Mouse (Mus musculus): Measurements from ENCODE around the gene Casc4. TPM values are rescaled to one million over a fixed set of nuclear protein-coding genes. Genes with fewer than 3 reads are reported as not detected.
"Not testable (repeated sequence)": the region's sequence is repeated elsewhere in the genome, so short reads cannot be mapped to it uniquely, and the experiment has no call there.

Casc4 gene
- polyA plus RNA-seq, 1 experiment from 2014 or later, result 46.5 TPM

DNA sequence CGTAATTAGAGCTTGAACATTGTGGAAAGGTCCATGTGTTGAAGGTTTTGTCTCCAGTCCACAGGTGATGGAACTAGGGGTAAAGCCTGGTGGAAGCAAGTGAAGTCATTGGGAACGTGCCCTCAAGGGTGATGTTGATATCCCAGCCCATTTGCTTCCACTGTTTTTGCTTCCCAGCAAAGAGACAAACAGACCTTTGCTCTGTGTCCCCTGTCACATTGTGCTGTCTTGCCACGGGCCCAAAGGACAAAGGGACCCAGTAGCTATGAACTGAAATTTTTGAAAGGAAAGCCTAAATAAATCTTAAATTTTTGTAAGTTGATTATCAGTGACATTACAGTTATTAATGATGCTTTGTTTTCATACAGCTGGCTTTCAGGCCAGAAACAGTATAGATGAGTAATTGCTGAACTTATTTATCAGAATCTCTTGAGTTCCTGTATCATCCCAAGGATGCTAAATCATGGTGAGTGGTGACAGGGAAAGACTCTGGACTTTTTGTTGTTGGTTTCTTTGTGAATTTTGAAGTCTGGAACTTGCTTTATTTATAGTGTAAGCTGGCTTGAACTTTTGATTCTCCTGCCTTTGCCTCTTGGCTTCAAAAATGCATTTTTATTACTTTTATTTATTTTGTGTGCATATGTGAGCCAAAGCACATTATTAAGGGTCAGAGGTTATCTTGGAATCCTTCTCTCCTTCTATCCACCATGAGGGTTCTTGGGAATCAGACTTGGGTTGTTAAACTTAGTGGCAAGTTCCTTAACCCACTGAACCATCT, 22.1 kb downstream of the Casc4 start:
- Histone ChIP-seq H3K36me3 (ENCODE audit: control insufficient read depth, insufficient read depth, low read length) (no peaks in the 10 kb centered on the region), H3K4me3 (ENCODE audit: low read depth, low read length) (no peak overlapping the region), H3K4me1 (ENCODE audit: control insufficient read depth, insufficient read depth, low read length) (no peaks in the 10 kb centered on the region), H3K9ac (replicated peaks; ENCODE audit: low read depth, low read length) (no peak overlapping the region), H3K4me2 (ENCODE audit: low read depth, low read length) (no peak overlapping the region), H3K9me3 (ENCODE audit: control insufficient read depth, low read length) (no peaks in the 10 kb centered on the region), H3K27ac (ENCODE audit: low read depth, low read length) (no peak overlapping the region), H3K27me3 (ENCODE audit: control insufficient read depth, insufficient read depth, low read length) (no peaks in the 10 kb centered on the region)
- no peak for ATAC-seq (ENCODE audit: low read depth)
- 94% methylated on average over 3 of the region's 3 CpGs for WGBS

DNA sequence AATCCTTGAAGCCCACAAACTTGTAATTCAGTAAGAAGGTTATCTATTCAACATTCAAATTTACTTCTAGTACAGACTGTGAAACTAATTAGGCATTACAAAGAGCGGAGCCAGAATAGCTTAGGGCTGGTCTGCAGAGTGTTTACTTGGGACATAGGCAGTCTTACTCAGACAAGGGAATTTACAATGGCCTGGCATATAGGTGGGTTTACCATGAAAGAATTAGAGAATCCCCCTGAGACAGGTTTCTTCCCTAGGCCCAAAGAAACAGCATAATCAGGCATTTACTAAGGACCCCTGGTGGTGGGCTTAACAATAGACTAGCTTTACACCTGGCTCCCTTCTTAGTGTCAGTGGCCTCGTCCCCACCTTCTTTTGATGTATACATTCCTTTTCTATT, 28.5 kb downstream of the Casc4 start:
- no peaks in the 10 kb centered on the region for H3K9me3 ChIP-seq (ENCODE audit: control insufficient read depth, low read length)
- no peaks in the 10 kb centered on the region for H3K4me1 ChIP-seq (ENCODE audit: control insufficient read depth, insufficient read depth, low read length)
- H3K36me3 ChIP-seq (ENCODE audit: control insufficient read depth, insufficient read depth, low read length), result no peaks in the 10 kb centered on the region
- H3K9ac ChIP-seq (replicated peaks; ENCODE audit: low read depth, low read length), result no peak overlapping the region
- 78% methylated on average over 2 of the region's 2 CpGs for WGBS
- no peak overlapping the region for H3K4me3 ChIP-seq (ENCODE audit: low read depth, low read length)
- no peaks in the 10 kb centered on the region for H3K27me3 ChIP-seq (ENCODE audit: control insufficient read depth, insufficient read depth, low read length)
- ATAC-seq (ENCODE audit: low read depth), result no peak
- no peak overlapping the region for H3K4me2 ChIP-seq (ENCODE audit: low read depth, low read length)
- H3K27ac ChIP-seq (ENCODE audit: low read depth, low read length), result no peak overlapping the region

DNA sequence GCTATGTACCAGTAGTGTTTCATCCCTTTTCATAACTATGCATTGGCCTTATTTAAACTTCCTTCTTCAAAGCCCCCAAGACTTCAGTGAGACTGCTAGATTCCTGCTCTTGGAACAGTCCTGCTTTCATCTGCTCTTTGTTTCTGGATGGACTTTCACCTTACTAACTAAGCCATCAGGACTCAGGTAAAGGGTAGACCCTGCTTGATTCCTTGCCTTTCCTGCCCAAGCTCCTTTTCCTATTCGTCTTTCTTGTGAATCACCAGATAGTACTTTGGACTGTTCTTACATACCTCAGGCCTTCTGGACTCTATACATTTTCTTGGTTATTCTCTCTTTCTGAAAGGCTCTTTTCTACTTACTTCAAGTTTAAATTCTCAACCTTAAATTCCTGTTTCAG, 30.1 kb downstream of the Casc4 start:
- Histone ChIP-seq H3K4me1 (ENCODE audit: control insufficient read depth, insufficient read depth, low read length) (no peaks in the 10 kb centered on the region), H3K27ac (ENCODE audit: low read depth, low read length) (no peak overlapping the region), H3K9me3 (ENCODE audit: control insufficient read depth, low read length) (no peaks in the 10 kb centered on the region), H3K9ac (replicated peaks; ENCODE audit: low read depth, low read length) (no peak overlapping the region), H3K4me2 (ENCODE audit: low read depth, low read length) (no peak overlapping the region), H3K36me3 (ENCODE audit: control insufficient read depth, insufficient read depth, low read length) (0 out of 2 replicates have a peak, but pooled peaks cover 2% of the 10 kb centered on the region), H3K4me3 (ENCODE audit: low read depth, low read length) (no peak overlapping the region), H3K27me3 (ENCODE audit: control insufficient read depth, insufficient read depth, low read length) (no peaks in the 10 kb centered on the region)
- ATAC-seq (ENCODE audit: low read depth), result no peak
- 94% methylated on average over 1 of the region's 1 CpGs for WGBS

DNA sequence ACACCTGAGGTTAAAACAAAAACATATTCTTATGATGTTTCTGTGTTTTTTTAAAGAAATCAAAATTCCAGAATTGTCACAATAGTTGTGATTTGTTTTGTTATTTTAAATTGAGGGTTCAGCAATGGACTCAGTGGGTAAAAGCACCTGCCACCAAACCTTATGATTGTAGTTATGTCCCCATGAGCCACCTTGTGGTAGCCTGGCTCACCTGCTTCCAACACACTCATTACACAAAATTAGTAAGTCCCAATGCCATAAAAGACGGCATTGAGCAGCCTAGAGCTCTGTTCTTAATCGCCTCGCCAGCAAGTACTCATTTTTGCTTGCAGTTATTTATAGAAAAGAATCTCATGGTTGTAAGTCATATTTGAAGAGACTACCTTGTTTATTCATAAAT, 43.2 kb downstream of the Casc4 start:
- ATAC-seq (ENCODE audit: low read depth), result no peak
- Histone ChIP-seq H3K9ac (replicated peaks; ENCODE audit: low read depth, low read length) (no peak overlapping the region), H3K27me3 (ENCODE audit: control insufficient read depth, insufficient read depth, low read length) (no peaks in the 10 kb centered on the region), H3K4me2 (ENCODE audit: low read depth, low read length) (no peak overlapping the region), H3K4me3 (ENCODE audit: low read depth, low read length) (no peak overlapping the region), H3K9me3 (ENCODE audit: control insufficient read depth, low read length) (no peaks in the 10 kb centered on the region), H3K4me1 (ENCODE audit: control insufficient read depth, insufficient read depth, low read length) (no peaks in the 10 kb centered on the region), H3K36me3 (ENCODE audit: control insufficient read depth, insufficient read depth, low read length) (peaks cover 19% of the 10 kb centered on the region), H3K27ac (ENCODE audit: low read depth, low read length) (no peak overlapping the region)
- WGBS, result 89% methylated on average over 3 of the region's 3 CpGs

DNA sequence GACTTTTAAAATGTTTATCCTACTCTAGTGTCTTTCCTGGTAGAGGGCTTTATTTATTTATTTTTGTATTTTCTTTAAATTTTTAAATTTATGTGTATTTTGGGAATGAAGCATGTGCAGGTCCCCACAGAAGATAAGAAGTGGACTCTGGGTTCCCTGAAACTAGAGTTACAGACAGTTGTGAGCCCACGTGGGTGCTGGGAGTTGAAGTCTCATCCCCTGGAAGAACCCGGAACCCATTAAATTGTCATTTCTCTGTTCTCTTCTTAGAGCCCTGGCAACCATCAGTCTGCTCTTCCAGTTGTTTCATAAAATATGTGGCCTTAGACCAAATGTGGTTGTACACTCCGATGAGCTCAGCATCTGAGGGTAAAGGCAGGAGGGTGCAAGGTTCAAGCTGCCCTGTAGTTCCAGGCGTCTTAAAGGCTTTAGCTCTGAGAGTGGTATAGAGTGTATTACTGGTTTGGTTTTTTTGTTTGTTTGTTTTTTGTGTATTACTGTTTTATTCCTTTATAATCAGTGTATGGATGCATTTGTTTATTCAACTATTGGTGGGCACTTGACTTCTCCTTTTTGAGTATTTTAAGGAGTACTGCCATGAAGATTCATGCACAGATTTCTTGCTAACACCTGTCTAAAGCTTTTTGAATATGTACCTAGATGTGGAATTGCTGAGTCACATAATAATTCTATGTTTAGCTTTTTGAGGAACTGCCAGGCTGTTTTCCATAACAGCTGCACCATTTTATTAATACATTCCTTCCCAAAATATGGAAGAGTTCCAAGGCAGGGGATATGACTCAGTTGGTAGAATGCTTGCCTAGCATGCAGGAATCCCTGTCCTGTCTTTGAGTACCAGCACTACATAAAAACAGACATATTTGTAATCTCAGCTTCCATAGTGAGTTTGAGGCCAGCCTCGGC, 49.5 kb downstream of the Casc4 start:
- Histone ChIP-seq H3K4me3 (ENCODE audit: low read depth, low read length) (no peak overlapping the region), H3K27ac (ENCODE audit: low read depth, low read length) (no peak overlapping the region), H3K9me3 (ENCODE audit: control insufficient read depth, low read length) (no peaks in the 10 kb centered on the region), H3K4me1 (ENCODE audit: control insufficient read depth, insufficient read depth, low read length) (no peaks in the 10 kb centered on the region), H3K4me2 (ENCODE audit: low read depth, low read length) (no peak overlapping the region), H3K9ac (replicated peaks; ENCODE audit: low read depth, low read length) (no peak overlapping the region), H3K27me3 (ENCODE audit: control insufficient read depth, insufficient read depth, low read length) (no peaks in the 10 kb centered on the region), H3K36me3 (ENCODE audit: control insufficient read depth, insufficient read depth, low read length) (peaks cover 3% of the 10 kb centered on the region)
- 96% methylated on average over 5 of the region's 5 CpGs for WGBS
- no peak for ATAC-seq (ENCODE audit: low read depth)

DNA sequence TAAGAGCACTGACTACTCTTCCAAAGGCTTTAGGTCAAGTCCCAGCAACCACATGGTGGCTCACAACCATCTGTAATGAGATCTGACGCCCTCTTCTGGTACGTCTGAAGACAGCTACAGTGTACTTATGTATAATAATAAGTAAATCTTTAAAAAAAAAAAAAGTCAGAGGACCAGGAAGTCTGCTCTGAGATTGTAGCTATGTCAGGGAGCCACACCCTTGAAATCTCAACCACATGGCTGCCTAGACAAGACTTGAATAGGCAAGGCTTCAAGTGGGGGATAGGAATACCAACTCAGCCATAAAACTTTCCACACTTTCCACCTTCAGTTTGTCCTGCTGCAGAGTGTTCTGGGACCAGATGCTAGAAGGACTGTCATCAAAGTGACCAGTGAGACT, 70.9 kb downstream of the Casc4 start:
- H3K4me1 ChIP-seq (ENCODE audit: control insufficient read depth, insufficient read depth, low read length); H3K36me3 ChIP-seq (ENCODE audit: control insufficient read depth, insufficient read depth, low read length); H3K27me3 ChIP-seq (ENCODE audit: control insufficient read depth, insufficient read depth, low read length); H3K9me3 ChIP-seq (ENCODE audit: control insufficient read depth, low read length); H3K9ac ChIP-seq (replicated peaks; ENCODE audit: low read depth, low read length); H3K4me2 ChIP-seq (ENCODE audit: low read depth, low read length); H3K4me3 ChIP-seq (ENCODE audit: low read depth, low read length); H3K27ac ChIP-seq (ENCODE audit: low read depth, low read length); ATAC-seq (ENCODE audit: low read depth): not testable (repeated sequence)
- WGBS, result 82% methylated on average over 2 of the region's 2 CpGs

DNA sequence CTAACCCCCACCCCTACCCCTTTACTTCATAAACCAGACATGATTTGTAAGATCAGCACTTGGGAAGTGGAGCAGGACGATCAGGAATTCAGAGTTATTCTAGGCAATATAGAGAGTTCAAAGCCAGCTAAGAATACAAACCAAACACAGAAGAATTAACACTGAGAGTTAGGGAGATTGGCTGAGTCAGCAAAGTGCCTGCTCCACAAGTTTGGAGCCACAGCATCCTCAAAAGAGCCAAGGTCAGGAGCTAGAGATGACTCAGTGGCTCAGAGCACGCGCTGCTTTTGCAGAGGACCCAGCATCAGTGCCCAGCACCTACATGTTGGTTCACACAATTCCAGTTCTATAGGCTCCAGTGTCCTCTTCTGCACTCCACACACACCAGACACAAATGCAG, 76.6 kb downstream of the Casc4 start:
- H3K4me3 ChIP-seq (ENCODE audit: low read depth, low read length), result no peak overlapping the region
- no peak overlapping the region for H3K9ac ChIP-seq (replicated peaks; ENCODE audit: low read depth, low read length)
- 83% methylated on average over 3 of the region's 3 CpGs for WGBS
- no peaks in the 10 kb centered on the region for H3K4me1 ChIP-seq (ENCODE audit: control insufficient read depth, insufficient read depth, low read length)
- no peak overlapping the region for H3K4me2 ChIP-seq (ENCODE audit: low read depth, low read length)
- H3K27me3 ChIP-seq (ENCODE audit: control insufficient read depth, insufficient read depth, low read length), result no peaks in the 10 kb centered on the region
- no peak overlapping the region for H3K27ac ChIP-seq (ENCODE audit: low read depth, low read length)
- H3K36me3 ChIP-seq (ENCODE audit: control insufficient read depth, insufficient read depth, low read length), result no peaks in the 10 kb centered on the region
- H3K9me3 ChIP-seq (ENCODE audit: control insufficient read depth, low read length), result no peaks in the 10 kb centered on the region
- ATAC-seq (ENCODE audit: low read depth), result no peak

DNA sequence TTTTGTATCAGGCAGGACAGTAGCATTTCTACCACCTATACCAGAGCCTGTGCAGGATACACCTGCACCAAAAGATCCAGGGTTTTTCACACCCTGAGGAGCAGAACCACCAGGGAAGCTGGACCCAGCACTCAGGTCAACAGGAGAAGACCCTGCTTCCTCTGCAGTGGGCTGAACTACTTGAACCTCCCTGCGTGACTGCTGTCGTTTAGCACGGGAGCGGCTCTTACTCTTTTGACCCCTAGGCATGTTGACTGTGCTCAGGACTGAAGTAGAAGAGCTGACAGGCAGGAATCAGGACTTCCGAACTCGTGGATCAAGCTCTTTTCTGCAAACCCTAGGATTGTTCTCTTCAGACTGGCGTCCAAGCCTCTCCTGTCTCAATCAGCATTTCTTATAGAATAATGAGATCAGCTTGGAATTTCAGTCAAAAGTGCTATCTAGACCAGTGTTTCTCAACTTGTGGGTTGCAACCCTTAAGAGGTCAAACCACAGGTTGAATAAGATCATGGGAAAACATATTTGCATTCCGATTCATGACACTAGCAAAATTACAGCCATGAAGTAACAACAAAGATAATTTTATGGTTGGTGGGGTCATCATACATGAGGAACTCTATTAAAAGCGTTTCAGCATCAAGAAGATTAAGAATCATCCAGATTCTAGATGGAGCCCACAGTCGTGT, 88.3 kb downstream of the Casc4 start:
- Histone ChIP-seq H3K4me2 (ENCODE audit: low read depth, low read length) (peak overlapping the region; percentile 57), H3K27me3 (ENCODE audit: control insufficient read depth, insufficient read depth, low read length) (no peaks in the 10 kb centered on the region), H3K4me1 (ENCODE audit: control insufficient read depth, insufficient read depth, low read length) (peaks cover 15% of the 10 kb centered on the region), H3K9me3 (ENCODE audit: control insufficient read depth, low read length) (no peaks in the 10 kb centered on the region), H3K36me3 (ENCODE audit: control insufficient read depth, insufficient read depth, low read length) (no peaks in the 10 kb centered on the region), H3K4me3 (ENCODE audit: low read depth, low read length) (peak overlapping the region; percentile 77), H3K9ac (replicated peaks; ENCODE audit: low read depth, low read length) (peak overlapping the region; percentile 88), H3K27ac (ENCODE audit: low read depth, low read length) (peak overlapping the region; percentile 89)
- ATAC-seq (ENCODE audit: low read depth), result no peak
- 21% methylated on average over 10 of the region's 10 CpGs for WGBS

Data from neural tube, embryonic 14.5 days (tissue).